Mouse (Mus musculus) embryonic facial prominence, embryonic 14.5 days (tissue): ENCODE data around the gene Hoxd9. TPM values are rescaled to one million over a fixed set of nuclear protein-coding genes. Genes with fewer than 3 reads are reported as not detected.
A peak's percentile ranks its signal among the peaks of the same experiment; 100 is the strongest.

Source experiments
- ATAC-seq: fragments of 200-750 bp; cut with Nextera tagmentation; 2 replicates; pipeline ENCODE4 v1.8.0; 2017; ENCODE audit warnings: low read depth, moderate number of reproducible peaks, moderate TSS enrichment
- DNase-seq: peaks from one replicate; pipeline ENCODE4 v3.0.0-alpha.2; 2015; ENCODE audit warnings: low spot score
- H3K27ac ChIP-seq: fragments of 300-500 bp; sonication (generic); replicated peaks from 2 replicates; pipeline ENCODE4 v1.5.1; 2014; ENCODE audit warnings: low read depth, mild to moderate bottlenecking, low read length, moderate library complexity
- H3K27me3 ChIP-seq: fragments of 300-500 bp; sonication (generic); replicated peaks from 2 replicates; pipeline ENCODE4 v1.6.1; 2014; ENCODE audit warnings: low read length; ENCODE audit not compliant: control insufficient read depth, insufficient read depth
- H3K36me3 ChIP-seq: fragments of 300-500 bp; sonication (generic); 2 replicates; pipeline ENCODE4 v1.6.1; 2014; ENCODE audit warnings: low read length, mixed read lengths; ENCODE audit not compliant: control insufficient read depth, insufficient read depth
- H3K4me1 ChIP-seq: fragments of 300-500 bp; sonication (generic); 2 replicates; pipeline ENCODE4 v1.6.1; 2014; ENCODE audit warnings: antibody characterized with exemption, low read length; ENCODE audit not compliant: control insufficient read depth, insufficient read depth
- H3K4me2 ChIP-seq: fragments of 300-500 bp; sonication (generic); 2 replicates; pipeline ENCODE4 v1.6.1; 2014; ENCODE audit warnings: low read depth, mild to moderate bottlenecking, low read length, moderate library complexity, mixed read lengths
- H3K4me3 ChIP-seq: fragments of 300-500 bp; sonication (generic); 2 replicates; pipeline ENCODE4 v1.5.1; 2014; ENCODE audit warnings: low read depth, mild to moderate bottlenecking, low read length
- H3K9ac ChIP-seq: fragments of 300-500 bp; sonication (generic); 2 replicates; pipeline ENCODE4 v1.6.1; 2014; ENCODE audit warnings: low read depth, mild to moderate bottlenecking, low read length, moderate library complexity, mixed read lengths
- H3K9me3 ChIP-seq: fragments of 300-500 bp; sonication (generic); 2 replicates; pipeline ENCODE4 v1.6.1; 2016; ENCODE audit warnings: low read length; ENCODE audit not compliant: control insufficient read depth
- WGBS: fragments of 180-500 bp; shearing (Covaris S2); extraction: QIAGEN DNeasy Blood & Tissue Kit; methylation state at CpG from one replicate; pipeline ENCODE4 v1.1.7; 2014; 5-methylcytosine and 5-hydroxymethylcytosine counted together
- microRNA counts: library from miRNA; unstranded; fragments of <30 nt; microRNA quantifications from one replicate; lab custom pipeline; 2017
- microRNA-seq: library from miRNA; unstranded; fragments of <30 nt; microRNA quantifications from one replicate; pipeline ENCODE4, GENCODE M21; 2016; ENCODE audit warnings: borderline number of aligned reads
- polyA plus RNA-seq: library from polyadenylated mRNA; unstranded; fragments of >200 nt; fragmentation: Nextera tagmentation; extraction: Ambion mirVana; gene quantifications from 2 replicates; pipeline ENCODE4 v1.2.1, GENCODE M21; 2014

Gene Hoxd9
- polyA plus RNA-seq, 1 experiment from 2014 or later, result 2.0 TPM

GRCm38 (mm10) chr2:74747661-74748141 is 50.2 kb downstream of the Hoxd9 start:
- 0 out of 2 replicates have a peak overlapping the region, but pooled peaks have one; percentile 3 for H3K4me3 ChIP-seq
- no peak for DNase-seq
- no peaks in the 10 kb centered on the region for H3K9me3 ChIP-seq
- no peak overlapping the region for H3K27ac ChIP-seq
- peaks cover 15% of the 10 kb centered on the region; the same call in 1 of the 2 replicates for H3K4me1 ChIP-seq
- no peak overlapping the region for H3K9ac ChIP-seq
- ATAC-seq, result no peak
- peaks cover 100% of the 10 kb centered on the region for H3K27me3 ChIP-seq
- H3K36me3 ChIP-seq, result no peaks in the 10 kb centered on the region
- H3K4me2 ChIP-seq, result no peak overlapping the region
- WGBS, result 11% methylated on average over 11 of the region's 11 CpGs

DNA sequence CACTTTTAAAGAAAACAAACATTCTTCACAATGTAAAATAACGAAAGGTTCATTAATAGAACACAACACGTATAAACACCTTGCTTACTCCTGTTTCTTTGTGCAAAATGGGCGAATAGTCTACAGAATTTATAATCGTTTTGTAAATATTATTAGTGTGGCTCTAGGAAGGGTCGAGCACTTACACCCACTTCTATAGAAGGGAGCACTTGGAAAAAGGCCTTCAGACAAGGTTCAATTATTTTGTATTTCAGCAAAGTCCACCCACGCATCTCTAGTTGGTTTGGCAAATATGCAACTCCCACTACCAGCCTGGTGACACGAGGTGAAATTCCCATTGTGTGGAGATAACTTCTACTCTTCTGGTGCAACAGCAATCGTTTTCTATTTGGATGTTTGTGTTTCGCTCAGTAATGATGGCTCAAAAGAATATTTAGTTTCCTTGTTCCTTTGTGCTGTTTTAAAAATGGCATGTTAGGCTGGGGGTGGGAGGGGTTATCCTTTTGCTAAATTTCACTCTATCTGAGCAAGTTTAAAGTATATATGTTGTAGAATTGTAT is 51.0 kb downstream of the Hoxd9 start:
- no peak overlapping the region; the same call in 1 of the 2 replicates for H3K27ac ChIP-seq
- H3K27me3 ChIP-seq, result peaks cover 100% of the 10 kb centered on the region
- H3K4me3 ChIP-seq, result no peak overlapping the region
- WGBS, result 10% methylated on average over 9 of the region's 9 CpGs
- ATAC-seq (no peak), DNase-seq (no peak)
- H3K4me2 ChIP-seq, result peak overlapping the region; percentile 15; the same call in 1 of the 2 replicates
- H3K9me3 ChIP-seq, result no peaks in the 10 kb centered on the region
- H3K9ac ChIP-seq, result no peak overlapping the region
- H3K4me1 ChIP-seq, result peaks cover 22% of the 10 kb centered on the region; the same call in 1 of the 2 replicates
- no peaks in the 10 kb centered on the region for H3K36me3 ChIP-seq

GRCm38 (mm10) chr2:74749337-74750121 is 52.0 kb downstream of the Hoxd9 start:
- Histone ChIP-seq H3K36me3 (no peaks in the 10 kb centered on the region), H3K4me3 (peak overlapping the region; percentile 26), H3K9ac (peak overlapping the region; percentile 15; the same call in 1 of the 2 replicates), H3K27me3 (peaks cover 100% of the 10 kb centered on the region), H3K9me3 (no peaks in the 10 kb centered on the region), H3K4me1 (peaks cover 22% of the 10 kb centered on the region; the same call in 1 of the 2 replicates), H3K27ac (no peak overlapping the region), H3K4me2 (peak overlapping the region; percentile 47)
- WGBS, result 2% methylated on average over 44 of the region's 47 CpGs
- ATAC-seq (0 out of 2 replicates have a peak, but pooled peaks have one; percentile 12), DNase-seq (no peak)

MicroRNAs within 50 kb of the gene (microRNA counts, 519-probe panel; counts per million panel counts)
- microRNA mmu-miR-10b (lab: Ali Mortazavi, UCI), result 2,742 counts per million, percentile 59 among the panel's probes with 10 or more counts

Small RNA genes lying within 50 kb of the gene (microRNA-seq; reads per million reads assigned to microRNA genes)
- gene Gm44463 (not detected), gene Mir10b (6,645 reads per million, percentile 92 among the genes with 10 or more reads in this experiment)

Other genes starting within 250 kb of the Hoxd9 start
- 25.5 and 27.8 TPM in 2 replicates for gene Lnpk, start 118.3 kb upstream of the Hoxd9 start, polyA plus RNA-seq
- gene Evx2, start 38.2 kb upstream of the Hoxd9 start, polyA plus RNA-seq, result not detected in 2 replicates
- gene Hoxd13, start 29.4 kb upstream of the Hoxd9 start, polyA plus RNA-seq, result not detected in 2 replicates
- not detected in 2 replicates for gene Hoxd12, start 22.7 kb upstream of the Hoxd9 start, polyA plus RNA-seq
- not detected in 2 replicates for gene Hoxd11, start 18.2 kb upstream of the Hoxd9 start, polyA plus RNA-seq
- 0.37 and 0.45 TPM in 2 replicates for gene Hoxd10, start 5.8 kb upstream of the Hoxd9 start, polyA plus RNA-seq
- 8.7 and 10.3 TPM in 2 replicates for gene Hoxd8, start 6.9 kb downstream of the Hoxd9 start, polyA plus RNA-seq
- 3.8 and 4.7 TPM in 2 replicates for gene Hoxd3, start 14.2 kb downstream of the Hoxd9 start, polyA plus RNA-seq
- 0.63 and 0.82 TPM in 2 replicates for gene Hoxd4, start 14.2 kb downstream of the Hoxd9 start, polyA plus RNA-seq
- 0.13 TPM in 1 of 2 replicates, not detected in the other for gene Gm28230, start 29.0 kb downstream of the Hoxd9 start, polyA plus RNA-seq
- 3.9 and 4.7 TPM in 2 replicates for gene Hoxd1, start 65.3 kb downstream of the Hoxd9 start, polyA plus RNA-seq
- gene Mtx2, start 128.1 kb downstream of the Hoxd9 start, polyA plus RNA-seq, result 121 and 140 TPM in 2 replicates